In genomic region chr5:132774141-132774680, GRCm38 (mm10) we compare ENCODE assay signal across 16 mouse cellular contexts.
"Had no signal": no experiment of that assay in that cellular context is flagged by ENCODE, and none has a peak within 500 bp of the region (broad histone marks: within the 10 kb centered on the region; RNA-seq: fewer than 3 reads in every experiment).

No protein-coding gene starts in this region.

- H3K4me1 ChIP-seq: kidney, embryonic 15.5 days; limb, embryonic 13.5 days; midbrain, embryonic 10.5 days; midbrain, embryonic 15.5 days; neural tube, embryonic 13.5 days; stomach, embryonic 15.5 days had no signal

- H3K4me2 ChIP-seq: kidney, embryonic 15.5 days; limb, embryonic 13.5 days; midbrain, embryonic 15.5 days; neural tube, embryonic 13.5 days; stomach, embryonic 15.5 days had no signal

- H3K27me3 ChIP-seq: kidney, embryonic 15.5 days; limb, embryonic 13.5 days; midbrain, embryonic 15.5 days; neural tube, embryonic 13.5 days; stomach, embryonic 15.5 days had no signal

- H3K9ac ChIP-seq: kidney, embryonic 15.5 days; limb, embryonic 13.5 days; liver, embryonic 14.5 days; midbrain, embryonic 15.5 days; neural tube, embryonic 13.5 days; stomach, embryonic 15.5 days had no signal

- H3K9me3 ChIP-seq: kidney, embryonic 15.5 days; limb, embryonic 13.5 days; midbrain, embryonic 10.5 days; midbrain, embryonic 15.5 days; neural tube, embryonic 13.5 days; stomach, embryonic 15.5 days had no signal

- H3K4me3 ChIP-seq: kidney, embryonic 15.5 days; limb, embryonic 13.5 days; midbrain, embryonic 10.5 days; midbrain, embryonic 15.5 days; neural tube, embryonic 13.5 days; stomach, embryonic 15.5 days had no signal

- H3K27ac ChIP-seq: kidney, embryonic 15.5 days; limb, embryonic 13.5 days; liver, embryonic 14.5 days; midbrain, embryonic 10.5 days; midbrain, embryonic 15.5 days; neural tube, embryonic 13.5 days; stomach, embryonic 15.5 days had no signal

- DNase-seq: kidney, postnatal 14 days; left cerebral cortex, postnatal 4 days; lung, adult 18-20 months; lung, postnatal 4 days; right cerebral cortex, adult 18-20 months; spleen, adult 18-20 months; thymus, adult 2 months; thymus, postnatal 25 days had no signal

- H3K36me3 ChIP-seq: kidney, embryonic 15.5 days; limb, embryonic 13.5 days; midbrain, embryonic 10.5 days; midbrain, embryonic 15.5 days; neural tube, embryonic 13.5 days; stomach, embryonic 15.5 days had no signal

- ATAC-seq: lung, postnatal 0 days; midbrain, embryonic 15.5 days had no signal
